Mouse (Mus musculus): ENCODE measurements around the gene Vamp1.
A peak's percentile ranks its signal among the peaks of the same experiment; 100 is the strongest.

Gene Vamp1

DNA sequence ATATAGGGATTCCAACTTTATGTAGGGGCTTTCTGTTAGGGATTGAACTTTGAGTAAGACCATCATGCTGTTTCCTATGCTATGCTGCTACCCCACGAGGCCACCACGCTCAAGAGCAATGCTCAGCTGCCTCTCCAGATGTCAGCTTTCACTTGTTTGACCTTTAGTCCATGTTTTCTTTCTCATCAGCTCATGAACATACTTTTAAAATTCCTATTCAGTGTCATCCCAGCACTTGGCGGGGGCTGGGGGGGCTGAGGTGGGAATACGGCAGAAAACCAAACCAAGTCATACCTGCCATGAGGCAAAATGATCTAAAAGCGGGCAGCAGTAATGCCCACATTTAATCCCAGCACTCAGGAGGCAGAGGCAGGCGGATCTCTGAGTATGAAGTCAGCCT is 2.2 kb upstream of the Vamp1 start:
- DNase-seq (ENCODE audit: low spot score in 2 of 2): no peak

DNA sequence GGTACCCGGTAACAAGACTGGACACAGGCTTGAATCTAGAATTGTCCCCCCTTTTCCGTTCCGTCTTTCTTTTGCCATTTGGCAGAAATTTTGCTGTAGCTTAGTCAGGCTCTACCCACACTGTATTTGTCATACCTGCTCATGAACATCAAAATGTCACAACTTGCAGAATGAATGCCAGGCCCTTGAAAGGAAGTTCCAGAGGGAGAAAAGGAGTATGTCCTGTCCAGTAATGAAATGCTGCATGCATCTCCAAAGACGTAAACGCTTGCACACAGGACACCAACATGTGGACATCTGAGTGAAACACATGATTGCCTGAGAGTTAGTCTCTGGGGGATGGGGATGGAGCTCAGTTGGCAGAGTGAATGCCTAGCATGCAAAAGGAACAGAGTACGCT is 1.6 kb upstream of the Vamp1 start:
- no peak for DNase-seq (ENCODE audit: low spot score in 2 of 2)

DNA sequence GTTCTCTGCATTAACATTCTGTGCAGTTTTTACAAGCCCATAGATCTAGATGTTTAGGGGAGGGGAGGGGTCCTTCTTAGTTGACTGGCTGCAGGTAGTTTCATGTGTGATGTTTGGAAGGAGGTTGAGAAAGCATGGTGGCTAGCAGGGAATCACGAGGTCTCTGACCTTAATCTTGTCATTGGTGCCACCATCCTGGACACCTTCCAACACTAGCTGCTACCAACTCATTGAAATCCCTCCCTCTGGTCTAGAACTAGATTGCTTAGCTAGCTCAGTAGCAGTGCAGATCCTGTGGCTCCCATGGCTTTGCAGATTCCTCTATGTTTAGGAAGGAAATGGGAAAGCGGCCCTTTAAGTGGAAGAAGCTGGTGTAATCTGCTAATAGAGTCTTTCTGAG is 1.5 kb downstream of the Vamp1 start:
- no peak for DNase-seq (ENCODE audit: low spot score in 2 of 2)

DNA sequence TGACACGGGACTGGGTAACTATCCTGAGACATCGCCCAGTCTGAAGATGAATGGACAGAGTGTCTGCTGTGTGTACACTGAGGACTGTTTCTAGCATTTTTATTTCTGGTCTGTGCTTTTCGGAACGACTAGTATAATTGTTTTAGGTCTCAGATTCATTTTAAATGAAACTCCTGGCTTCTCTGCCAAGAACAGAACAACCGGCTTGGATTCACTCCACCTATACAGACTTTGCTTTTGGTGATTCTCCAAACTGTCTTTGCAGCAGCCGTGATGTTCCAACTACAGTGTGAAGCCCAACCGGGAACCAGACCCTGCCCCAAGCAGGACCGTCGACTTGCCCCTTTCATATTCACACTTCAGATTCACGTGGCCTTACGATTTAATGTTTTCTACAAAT is 2.5 kb downstream of the Vamp1 start:
- DNase-seq (ENCODE audit: low spot score in 2 of 2): no peak

- DNase-seq (ENCODE audit: low spot score in 2 of 2): no peak
These were observed 3.6 kb downstream of the Vamp1 start for GRCm38 (mm10) chr6:125218963-125219362.

DNA sequence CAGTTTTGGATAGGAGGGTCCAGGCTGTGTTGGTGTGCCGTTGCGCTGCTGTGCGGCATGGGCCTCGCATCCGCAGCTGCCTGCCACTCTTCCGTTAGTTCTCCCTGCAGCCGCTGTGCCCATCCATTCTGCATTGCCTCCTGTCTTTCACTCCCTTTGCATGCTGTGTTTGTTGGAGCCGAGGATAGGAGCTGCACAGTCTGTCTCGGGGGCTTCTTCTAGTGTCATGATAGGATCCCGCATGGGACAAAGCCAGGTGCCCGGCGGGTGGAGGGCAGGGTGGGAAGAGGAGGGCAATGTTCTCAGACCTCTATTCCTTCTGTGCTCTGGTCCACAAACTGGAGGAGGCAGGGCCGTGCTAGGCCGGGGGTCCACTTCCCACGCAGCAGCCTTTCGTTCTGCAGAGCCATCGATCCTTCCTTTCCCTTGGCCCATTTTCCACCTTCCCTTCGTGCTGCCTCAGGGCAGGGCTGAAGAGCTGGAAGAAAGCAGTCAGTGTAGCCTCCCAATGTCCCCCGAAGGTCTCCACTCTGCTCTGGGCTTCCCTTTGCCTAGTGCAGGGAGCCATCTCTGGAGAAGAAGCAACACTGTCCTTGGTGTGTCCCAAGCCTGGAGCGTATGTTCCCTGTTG is 5.9 kb downstream of the Vamp1 start:
- DNase-seq (ENCODE audit: low spot score in 2 of 2): no peak

GRCm38 (mm10) chr6:125222146-125222545 is 6.8 kb downstream of the Vamp1 start:
- no peak for DNase-seq (ENCODE audit: low spot score in 2 of 2)

DNA sequence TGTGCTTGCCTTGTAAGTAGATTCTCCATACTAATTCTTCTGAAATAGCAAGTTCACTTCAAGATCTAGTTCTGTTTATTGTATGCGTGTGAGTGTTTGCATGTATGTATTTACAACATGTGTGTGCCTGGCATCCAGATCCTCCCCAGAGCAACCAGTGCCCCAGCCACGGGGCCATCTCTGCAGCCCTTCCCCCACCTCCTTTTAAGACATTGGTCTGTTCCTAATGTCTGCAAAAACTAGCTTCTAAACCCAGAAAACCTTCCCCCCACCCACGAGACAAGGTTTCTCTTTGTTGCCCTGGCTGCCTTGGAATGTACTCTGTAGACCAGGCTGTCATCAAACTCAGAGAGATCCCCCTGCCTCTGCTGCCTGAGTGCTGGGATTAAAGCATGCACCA is 7.2 kb downstream of the Vamp1 start:
- DNase-seq (ENCODE audit: low spot score in 2 of 2): no peak

DNA sequence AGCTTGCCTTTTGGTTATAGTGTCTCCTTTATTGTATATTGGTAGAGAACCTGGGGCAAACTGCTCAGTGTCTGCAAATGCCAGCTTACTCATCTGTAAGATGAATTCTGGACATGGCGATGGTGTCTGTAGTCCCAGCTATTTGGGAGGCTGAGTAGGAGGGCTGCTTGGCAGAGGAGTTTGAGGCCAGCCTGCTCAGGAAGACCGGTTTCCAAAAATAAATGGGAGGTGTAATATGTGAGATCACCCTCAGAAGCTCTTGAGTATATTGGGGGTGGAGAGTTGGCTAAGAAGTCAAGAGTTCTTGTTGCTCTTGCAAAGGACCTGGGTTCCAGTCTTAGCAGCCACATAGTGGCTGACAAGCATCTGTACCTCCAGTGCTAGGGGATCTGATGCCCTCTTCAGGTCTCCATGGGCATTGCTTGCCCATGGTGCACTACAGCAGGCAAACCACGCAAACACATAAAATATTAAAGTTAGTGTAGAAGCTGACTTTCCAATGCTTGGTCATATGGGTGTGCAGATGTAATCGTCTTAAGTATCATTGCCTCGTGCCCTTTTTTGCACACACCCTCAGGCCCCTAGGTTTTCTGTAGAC is 10.3 kb downstream of the Vamp1 start:
- no peak for DNase-seq (ENCODE audit: low spot score in 2 of 2)

DNA sequence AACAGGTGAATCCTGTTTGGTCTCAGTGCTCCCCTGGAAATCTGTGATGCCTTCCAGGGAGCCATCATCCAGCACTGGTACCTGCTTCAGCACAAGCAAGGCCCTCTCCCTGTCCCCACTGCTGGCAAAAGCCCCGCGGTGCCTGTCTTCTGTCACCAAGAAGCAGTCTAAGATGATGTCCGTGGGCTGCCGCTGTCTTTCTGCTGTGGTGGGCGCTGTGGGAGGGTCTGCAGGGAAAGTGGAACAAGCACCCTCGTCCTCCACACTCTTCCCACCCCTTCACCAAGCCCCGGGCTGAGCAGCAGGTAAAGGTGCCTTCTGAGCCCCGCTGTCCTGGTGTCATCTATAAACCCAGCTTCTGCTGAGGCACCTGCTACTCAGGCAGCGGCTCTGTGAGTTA is 15.2 kb downstream of the Vamp1 start:
- no peak for DNase-seq (ENCODE audit: low spot score in 2 of 2)

GRCm38 (mm10) chr6:125231117-125232044 is 16.0 kb downstream of the Vamp1 start, which contains the start of gene Tapbpl:
Tapbpl (minus strand) TSS chr6:125231860.
- DNase-seq (ENCODE audit: low spot score in 2 of 2): peak; percentile 42 to 53

- DNase-seq (ENCODE audit: low spot score in 2 of 2): no peak
These were observed 16.7 kb downstream of the Vamp1 start for GRCm38 (mm10) chr6:125232045-125232437.

DNA sequence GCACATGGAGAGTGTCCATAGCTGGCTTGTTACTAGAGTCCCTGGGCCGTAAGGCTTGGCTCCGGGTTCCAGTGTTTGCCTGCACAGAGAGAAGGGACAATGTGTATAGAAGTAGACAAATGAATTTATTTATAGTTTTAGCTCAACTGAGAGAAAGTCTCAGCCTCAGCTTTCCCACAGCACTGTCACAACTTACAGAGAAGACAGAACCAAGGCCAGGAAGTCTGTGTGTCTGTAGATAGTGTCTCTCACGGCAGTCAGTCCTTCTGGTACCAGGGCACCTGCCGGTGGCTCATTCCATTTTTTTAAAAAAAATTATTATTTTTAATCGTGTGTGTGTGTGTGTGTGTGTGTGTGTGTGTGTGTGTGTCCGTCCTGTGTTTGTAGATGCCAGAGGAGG is 17.2 kb downstream of the Vamp1 start:
- no peak for DNase-seq (ENCODE audit: low spot score in 2 of 2)

- no peak for DNase-seq (ENCODE audit: low spot score in 2 of 2)
These were observed 18.6 kb downstream of the Vamp1 start for GRCm38 (mm10) chr6:125233816-125234519.

DNA sequence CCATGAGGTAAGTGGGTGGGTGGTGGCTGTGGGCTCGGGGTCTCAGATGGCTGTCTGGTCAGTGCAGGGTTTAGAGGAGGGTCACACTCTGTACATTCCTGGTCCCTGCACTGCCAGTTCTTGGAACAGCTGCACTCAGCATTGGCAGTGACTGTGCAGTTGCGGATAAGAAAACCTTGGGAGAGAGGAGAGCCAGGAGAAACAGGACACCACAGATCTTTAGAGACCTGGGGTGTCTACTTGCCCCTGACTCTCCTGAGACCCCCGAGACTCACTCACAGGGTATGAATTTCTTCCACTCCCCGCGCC is 19.1 kb downstream of the Vamp1 start:
- DNase-seq (ENCODE audit: low spot score in 2 of 2): no peak

DNA sequence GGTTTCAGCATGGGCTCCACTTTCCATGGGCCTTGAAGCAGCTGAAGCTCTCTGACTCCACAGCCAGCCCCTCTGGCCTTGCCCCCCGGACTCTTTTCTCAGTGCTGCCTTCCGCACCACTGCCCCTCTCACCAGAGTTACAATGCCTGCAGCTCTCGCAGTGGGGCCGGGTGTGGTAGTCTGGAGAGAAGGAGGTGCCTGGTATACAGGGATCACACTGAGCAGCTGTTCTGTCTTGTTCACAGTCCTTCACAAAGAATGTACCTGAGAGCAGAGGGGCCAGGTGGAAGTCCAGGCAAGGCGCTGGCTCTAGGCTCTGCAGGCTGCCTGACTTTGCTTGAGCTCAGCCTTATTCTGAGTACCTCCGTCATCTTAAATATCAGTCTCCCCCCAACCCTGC is 21.0 kb downstream of the Vamp1 start:
- no peak for DNase-seq (ENCODE audit: low spot score in 2 of 2)

DNA sequence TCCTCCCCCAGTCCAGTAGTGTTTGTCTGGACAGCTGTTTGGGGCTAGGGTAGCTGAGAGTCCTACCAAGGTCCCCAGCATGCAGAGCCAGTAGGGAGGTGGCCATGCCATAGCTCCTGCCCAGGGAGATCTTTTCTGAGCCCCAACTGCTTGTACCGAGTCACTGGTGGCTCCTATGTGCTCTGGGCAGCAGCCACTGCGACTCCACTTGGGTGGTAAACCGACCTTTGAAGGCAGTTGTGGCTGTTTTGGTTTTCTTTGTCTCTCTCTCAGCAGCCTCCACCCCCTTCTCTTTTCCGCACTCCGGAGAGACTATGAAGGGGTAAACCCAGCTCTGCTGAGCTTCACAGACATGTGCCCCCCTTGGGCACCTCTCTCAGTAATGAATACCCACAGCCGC is 21.4 kb downstream of the Vamp1 start, which contains the start of gene Cd27:
Gene Cd27, minus strand, starts transcription at position 229 of the 400 bp plus-strand sequence.
- DNase-seq (ENCODE audit: low spot score in 2 of 2): no peak

GRCm38 (mm10) chr6:125237421-125237820 is 22.1 kb downstream of the Vamp1 start:
- DNase-seq (ENCODE audit: low spot score in 2 of 2): no peak

DNA sequence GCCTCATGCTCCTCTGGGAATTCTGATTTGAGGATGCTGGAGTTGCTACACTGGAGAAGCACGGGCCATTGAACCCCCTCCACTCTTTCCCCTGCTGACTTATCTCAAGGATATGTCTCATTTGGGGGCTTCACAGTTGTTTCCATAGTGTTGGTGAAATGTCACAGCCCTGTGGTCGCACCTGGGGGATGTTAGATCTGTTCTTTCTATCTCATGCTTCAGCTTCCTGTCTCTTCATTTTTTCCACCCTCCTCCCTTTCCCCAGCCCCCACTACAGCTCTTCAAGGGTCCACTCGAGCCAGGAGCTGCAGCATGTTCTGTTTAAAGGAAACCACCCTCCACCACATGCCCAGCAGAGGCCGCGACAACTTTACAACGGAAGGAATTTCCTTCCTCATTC is 23.0 kb downstream of the Vamp1 start:
- no peak for DNase-seq (ENCODE audit: low spot score in 2 of 2)

- no peak for DNase-seq (ENCODE audit: low spot score in 2 of 2)
These were observed 24.2 kb downstream of the Vamp1 start for GRCm38 (mm10) chr6:125239547-125239946.

GRCm38 (mm10) chr6:125240617-125241016 is 25.3 kb downstream of the Vamp1 start:
- no peak for DNase-seq (ENCODE audit: low spot score in 2 of 2)

DNA sequence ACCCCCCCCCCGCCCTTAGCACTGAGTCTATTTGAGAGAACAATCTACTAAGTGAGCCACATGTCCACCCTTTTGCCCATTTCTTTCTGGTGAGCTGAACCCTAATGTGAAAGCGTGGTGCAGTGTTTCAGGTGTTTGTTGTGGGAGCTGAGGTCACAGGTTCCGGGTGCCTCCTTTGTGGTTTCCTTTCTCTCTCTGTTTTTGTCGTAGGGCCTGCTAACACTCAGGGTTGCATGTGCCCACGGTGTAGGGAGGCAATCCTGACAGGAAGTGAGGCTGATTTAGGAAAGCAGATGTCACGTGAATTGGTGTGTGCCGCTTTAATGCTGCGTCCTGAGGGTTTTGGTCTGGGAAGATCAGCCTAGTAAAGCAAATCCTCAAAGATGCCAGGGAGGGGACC is 26.2 kb downstream of the Vamp1 start:
- DNase-seq (ENCODE audit: low spot score in 2 of 2): no peak

Measured in urinary bladder, adult 18-20 months (tissue).